Mouse (Mus musculus): ENCODE results near the gene Olfml2a.

The Olfml2a gene

GRCm38 (mm10) chr2:38931851-38932667 lies at the start of gene Olfml2a:
Gene Olfml2a (plus strand): TSS chr2:38931978.
- DNase-seq (ENCODE audit: low spot score), result peak; percentile 29

- no peak for DNase-seq (ENCODE audit: low spot score)
Observed at GRCm38 (mm10) chr2:38902866-38903265, 28.9 kb upstream of the Olfml2a start.

GRCm38 (mm10) chr2:38904290-38904689 lies 27.5 kb upstream of the Olfml2a start:
- DNase-seq (ENCODE audit: low spot score), result no peak

GRCm38 (mm10) chr2:38906097-38906496 lies 25.7 kb upstream of the Olfml2a start:
- DNase-seq (ENCODE audit: low spot score), result no peak

GRCm38 (mm10) chr2:38908604-38909003 lies 23.2 kb upstream of the Olfml2a start:
- no peak for DNase-seq (ENCODE audit: low spot score)

- DNase-seq (ENCODE audit: low spot score), result no peak
Observed at GRCm38 (mm10) chr2:38914517-38914916, 17.3 kb upstream of the Olfml2a start.

- DNase-seq (ENCODE audit: low spot score), result no peak
Observed at GRCm38 (mm10) chr2:38914965-38915364, 16.8 kb upstream of the Olfml2a start.

- DNase-seq (ENCODE audit: low spot score), result no peak
Observed at GRCm38 (mm10) chr2:38916947-38917691, 14.7 kb upstream of the Olfml2a start.

- no peak for DNase-seq (ENCODE audit: low spot score)
Observed at GRCm38 (mm10) chr2:38921374-38921773, 10.4 kb upstream of the Olfml2a start.

GRCm38 (mm10) chr2:38923471-38923870 lies 8.3 kb upstream of the Olfml2a start:
- DNase-seq (ENCODE audit: low spot score), result no peak

GRCm38 (mm10) chr2:38923911-38924310 lies 7.9 kb upstream of the Olfml2a start:
- DNase-seq (ENCODE audit: low spot score), result no peak

GRCm38 (mm10) chr2:38924571-38924970 lies 7.2 kb upstream of the Olfml2a start:
- DNase-seq (ENCODE audit: low spot score), result no peak

GRCm38 (mm10) chr2:38925171-38926080 lies 6.4 kb upstream of the Olfml2a start:
- no peak for DNase-seq (ENCODE audit: low spot score)

- peak; percentile 78 for DNase-seq (ENCODE audit: low spot score)
Observed at GRCm38 (mm10) chr2:38926145-38926891, 5.5 kb upstream of the Olfml2a start.

GRCm38 (mm10) chr2:38927115-38927979 lies 4.4 kb upstream of the Olfml2a start, which contains the start of gene Nr6a1:
Gene Nr6a1 (minus strand): TSS chr2:38927688.
- no peak for DNase-seq (ENCODE audit: low spot score)

GRCm38 (mm10) chr2:38930269-38930668 lies 1.5 kb upstream of the Olfml2a start:
- no peak for DNase-seq (ENCODE audit: low spot score)

GRCm38 (mm10) chr2:38933931-38934330 lies 2.2 kb downstream of the Olfml2a start:
- DNase-seq (ENCODE audit: low spot score), result no peak

- DNase-seq (ENCODE audit: low spot score), result no peak
Observed at GRCm38 (mm10) chr2:38934936-38935335, 3.2 kb downstream of the Olfml2a start.

- DNase-seq (ENCODE audit: low spot score), result no peak
Observed at GRCm38 (mm10) chr2:38936721-38937378, 5.1 kb downstream of the Olfml2a start.

- no peak for DNase-seq (ENCODE audit: low spot score)
Observed at GRCm38 (mm10) chr2:38937396-38937795, 5.6 kb downstream of the Olfml2a start.

All from urinary bladder, postnatal 10 days (tissue).